Mouse (Mus musculus): Measurements from ENCODE around the gene Chst3. TPM values are rescaled to one million over a fixed set of nuclear protein-coding genes. Genes with fewer than 3 reads are reported as not detected.
"Not testable (repeated sequence)": the region's sequence is repeated elsewhere in the genome, so short reads cannot be mapped to it uniquely, and the experiment has no call there.

Chst3 gene
- polyA plus RNA-seq, 1 experiment from 2014 or later: 3.7 TPM

DNA sequence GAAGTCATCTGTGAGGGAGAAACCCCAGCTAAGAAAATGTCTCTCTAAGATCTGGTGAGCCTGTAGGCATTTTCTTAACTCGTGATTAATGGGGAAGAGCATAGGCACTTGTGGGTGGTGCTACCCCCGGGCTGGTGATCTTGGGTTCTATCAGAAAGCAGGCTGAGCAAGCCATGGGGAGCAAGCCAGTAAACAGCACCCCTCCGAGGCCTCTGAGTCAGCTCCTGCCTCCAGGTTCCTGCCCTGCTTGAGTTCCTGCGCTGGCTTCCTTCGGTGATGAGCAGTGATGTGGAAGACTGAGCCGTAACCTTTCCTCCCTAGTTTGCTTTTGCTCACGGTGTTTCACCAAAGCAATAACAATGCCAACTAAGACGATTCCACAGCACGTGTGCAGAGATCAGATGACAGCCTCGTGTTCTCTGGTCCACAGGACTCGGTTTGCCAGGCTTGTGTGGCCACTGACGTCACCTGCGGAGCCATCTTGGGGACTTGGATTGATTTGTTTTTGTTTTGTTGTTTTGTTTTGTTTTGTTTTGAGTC, 31.4 kb upstream of the Chst3 start:
- H3K9me3 ChIP-seq (replicated peaks): no peaks in the 10 kb centered on the region
- H3K27ac ChIP-seq: no peak overlapping the region
- H3K4me3 ChIP-seq: no peak overlapping the region
- WGBS: 77% methylated on average over 13 of the region's 13 CpGs
- peaks cover 2% of the 10 kb centered on the region; the same call in 1 of the 2 replicates for H3K4me1 ChIP-seq
- ATAC-seq (ENCODE audit: low FRiP score): no peak
- H3K27me3 ChIP-seq: no peaks in the 10 kb centered on the region
- no peak overlapping the region for H3K9ac ChIP-seq
- no peak overlapping the region for H3K4me2 ChIP-seq (replicated peaks)
- H3K36me3 ChIP-seq: no peaks in the 10 kb centered on the region

DNA sequence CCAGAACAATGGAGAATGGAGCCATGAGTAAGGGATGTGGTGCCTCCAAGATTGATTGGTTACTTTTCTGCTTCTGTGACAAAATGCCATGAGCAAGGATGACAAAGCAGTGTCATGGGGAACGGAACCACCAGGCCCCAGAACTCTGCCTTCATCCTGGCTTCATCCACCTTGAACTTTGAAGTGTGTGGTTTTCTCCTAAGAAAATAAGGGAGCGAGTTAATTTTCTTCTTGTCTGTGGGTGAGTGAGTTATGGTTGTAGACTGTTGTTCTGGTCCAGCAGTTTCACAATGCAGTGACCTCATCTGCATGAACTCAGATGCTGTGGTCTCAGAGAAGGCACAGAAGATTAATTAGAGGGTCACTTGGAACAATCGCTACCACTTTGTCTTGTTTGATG, 29.3 kb upstream of the Chst3 start:
- H3K4me3 ChIP-seq; H3K9ac ChIP-seq; H3K9me3 ChIP-seq (replicated peaks); H3K36me3 ChIP-seq; H3K27ac ChIP-seq; H3K4me2 ChIP-seq (replicated peaks); H3K4me1 ChIP-seq; H3K27me3 ChIP-seq; ATAC-seq (ENCODE audit: low FRiP score): not testable (repeated sequence)
- 58% methylated on average over 3 of the region's 3 CpGs for WGBS

DNA sequence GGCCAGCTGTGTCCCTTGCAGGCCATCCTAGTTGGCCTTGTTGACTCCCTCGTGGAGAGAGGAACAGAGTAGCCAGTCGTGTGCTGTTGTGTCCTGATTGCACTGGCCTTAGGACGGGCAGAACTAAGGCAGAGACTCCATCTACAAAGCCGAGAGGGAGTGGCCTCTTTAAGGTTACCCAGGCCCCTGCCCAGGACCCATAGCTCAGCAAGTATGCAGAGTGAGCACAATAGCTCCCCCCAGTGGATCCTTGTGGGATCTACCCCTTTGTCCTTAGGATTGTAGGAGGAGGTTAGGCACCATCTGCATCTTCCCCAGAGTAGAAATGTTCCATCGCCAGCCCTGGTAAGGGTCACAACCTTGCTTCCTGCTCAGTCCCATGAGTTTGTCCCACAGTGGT, 27.5 kb upstream of the Chst3 start:
- Histone ChIP-seq H3K27me3 (no peaks in the 10 kb centered on the region), H3K9me3 (replicated peaks) (no peaks in the 10 kb centered on the region), H3K4me1 (peaks cover 2% of the 10 kb centered on the region; the same call in 1 of the 2 replicates), H3K27ac (no peak overlapping the region), H3K9ac (no peak overlapping the region), H3K36me3 (no peaks in the 10 kb centered on the region), H3K4me2 (replicated peaks) (no peak overlapping the region), H3K4me3 (no peak overlapping the region)
- WGBS: 35% methylated on average over 5 of the region's 5 CpGs
- 0 out of 2 replicates have a peak, but pooled peaks have one; percentile 19 for ATAC-seq (ENCODE audit: low FRiP score)

DNA sequence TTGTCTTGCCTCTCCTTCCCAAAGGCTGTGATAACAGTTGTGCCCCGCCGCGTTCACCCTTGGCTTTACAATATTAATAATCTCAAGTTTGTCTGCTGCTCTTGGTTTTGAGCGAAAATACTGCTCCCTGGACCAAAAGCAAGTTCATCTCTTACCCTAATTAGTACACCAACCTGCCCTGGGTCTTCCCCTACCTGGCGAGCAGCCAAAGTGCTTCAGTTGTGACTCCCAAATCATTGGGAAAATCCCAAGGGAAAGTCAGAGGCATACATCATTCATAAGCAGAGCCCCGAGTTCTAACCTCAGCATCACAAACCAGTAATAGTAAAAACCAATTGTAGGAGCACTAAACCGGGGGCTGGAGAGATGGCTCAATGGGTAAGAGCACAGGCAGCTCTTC, 26.6 kb upstream of the Chst3 start:
- H3K4me2 ChIP-seq (replicated peaks): no peak overlapping the region
- WGBS: 83% methylated on average over 7 of the region's 7 CpGs
- no peak overlapping the region for H3K27ac ChIP-seq
- no peak overlapping the region for H3K4me3 ChIP-seq
- no peaks in the 10 kb centered on the region for H3K27me3 ChIP-seq
- H3K4me1 ChIP-seq: peaks cover 2% of the 10 kb centered on the region; the same call in 1 of the 2 replicates
- H3K9me3 ChIP-seq (replicated peaks): no peaks in the 10 kb centered on the region
- no peaks in the 10 kb centered on the region for H3K36me3 ChIP-seq
- ATAC-seq (ENCODE audit: low FRiP score): no peak
- no peak overlapping the region for H3K9ac ChIP-seq

DNA sequence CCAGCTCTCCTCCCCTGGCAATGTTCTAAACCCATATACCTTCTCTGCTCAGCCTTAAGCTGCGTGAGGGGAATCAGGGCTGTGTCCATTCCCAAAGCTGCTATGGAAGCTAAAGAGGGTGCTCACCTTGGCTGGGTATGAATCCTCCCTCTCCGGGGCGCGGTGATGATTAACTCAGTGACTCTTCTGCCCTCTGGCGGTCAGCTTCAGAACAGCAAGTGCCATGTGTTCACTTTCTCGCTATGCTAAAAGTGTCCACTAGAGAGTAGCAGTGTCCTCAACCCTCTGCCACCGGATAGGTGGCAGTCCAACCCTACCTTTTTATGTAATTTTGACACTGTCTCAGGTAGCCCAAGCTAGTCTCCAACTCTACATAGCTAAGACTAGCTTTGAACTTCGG, 26.0 kb upstream of the Chst3 start:
- Histone ChIP-seq H3K36me3 (no peaks in the 10 kb centered on the region), H3K9me3 (replicated peaks) (no peaks in the 10 kb centered on the region), H3K27me3 (no peaks in the 10 kb centered on the region), H3K4me3 (no peak overlapping the region), H3K9ac (no peak overlapping the region), H3K4me1 (peaks cover 2% of the 10 kb centered on the region; the same call in 1 of the 2 replicates), H3K27ac (no peak overlapping the region), H3K4me2 (replicated peaks) (no peak overlapping the region)
- ATAC-seq (ENCODE audit: low FRiP score): peak; percentile 71
- 1% methylated on average over 8 of the region's 8 CpGs for WGBS

DNA sequence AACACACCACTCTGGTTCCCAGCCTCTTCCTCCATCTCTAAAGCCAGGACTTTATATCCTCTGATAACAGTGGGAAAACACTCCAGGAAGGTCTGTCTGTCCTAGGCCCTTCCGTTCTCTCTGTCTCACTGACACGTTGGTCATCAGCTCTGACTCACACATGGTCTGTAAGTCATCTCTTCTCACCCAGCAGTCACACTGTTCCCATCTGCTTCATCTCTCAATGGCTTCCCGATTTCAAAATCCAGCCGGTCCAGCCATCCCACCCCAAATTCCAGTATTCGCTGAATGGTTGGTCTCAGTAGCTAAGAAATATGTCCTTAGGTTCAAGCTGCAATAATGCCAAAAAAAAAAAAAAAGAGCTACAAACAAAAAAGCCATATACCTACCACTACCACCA, 24.9 kb upstream of the Chst3 start:
- no peaks in the 10 kb centered on the region for H3K36me3 ChIP-seq
- 91% methylated on average over 5 of the region's 5 CpGs for WGBS
- no peak overlapping the region for H3K9ac ChIP-seq
- no peak for ATAC-seq (ENCODE audit: low FRiP score)
- no peaks in the 10 kb centered on the region for H3K9me3 ChIP-seq (replicated peaks)
- H3K4me2 ChIP-seq (replicated peaks): no peak overlapping the region
- H3K4me3 ChIP-seq: no peak overlapping the region
- no peak overlapping the region for H3K27ac ChIP-seq
- H3K27me3 ChIP-seq: no peaks in the 10 kb centered on the region
- peaks cover 2% of the 10 kb centered on the region; the same call in 1 of the 2 replicates for H3K4me1 ChIP-seq

DNA sequence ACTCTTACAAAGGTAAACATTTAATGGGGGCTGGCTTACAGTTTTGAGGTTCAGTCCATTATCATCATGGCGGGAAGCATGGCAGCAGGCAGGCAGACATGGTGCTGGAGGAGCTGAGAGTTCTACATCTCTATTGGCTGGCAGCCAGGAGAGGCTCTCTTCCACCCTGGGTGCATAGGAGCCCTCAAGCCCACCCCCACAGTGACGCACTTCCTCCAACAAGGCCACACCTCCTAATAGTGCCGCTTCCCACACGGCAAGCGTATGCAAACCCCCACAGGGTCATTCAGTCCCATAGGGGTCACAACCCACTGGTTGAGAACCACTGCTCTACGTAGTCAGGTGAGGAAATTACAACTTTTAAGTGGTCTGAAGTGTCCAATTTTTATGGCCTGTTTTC, 21.4 kb upstream of the Chst3 start:
- no peak overlapping the region for H3K9ac ChIP-seq
- no peak overlapping the region for H3K4me3 ChIP-seq
- ATAC-seq (ENCODE audit: low FRiP score): no peak
- no peaks in the 10 kb centered on the region for H3K27me3 ChIP-seq
- no peak overlapping the region for H3K4me2 ChIP-seq (replicated peaks)
- H3K4me1 ChIP-seq: no peaks in the 10 kb centered on the region
- H3K9me3 ChIP-seq (replicated peaks): 0 out of 2 replicates have a peak, but pooled peaks cover 4% of the 10 kb centered on the region
- H3K36me3 ChIP-seq: no peaks in the 10 kb centered on the region
- no peak overlapping the region for H3K27ac ChIP-seq
- WGBS: 82% methylated on average over 6 of the region's 6 CpGs

DNA sequence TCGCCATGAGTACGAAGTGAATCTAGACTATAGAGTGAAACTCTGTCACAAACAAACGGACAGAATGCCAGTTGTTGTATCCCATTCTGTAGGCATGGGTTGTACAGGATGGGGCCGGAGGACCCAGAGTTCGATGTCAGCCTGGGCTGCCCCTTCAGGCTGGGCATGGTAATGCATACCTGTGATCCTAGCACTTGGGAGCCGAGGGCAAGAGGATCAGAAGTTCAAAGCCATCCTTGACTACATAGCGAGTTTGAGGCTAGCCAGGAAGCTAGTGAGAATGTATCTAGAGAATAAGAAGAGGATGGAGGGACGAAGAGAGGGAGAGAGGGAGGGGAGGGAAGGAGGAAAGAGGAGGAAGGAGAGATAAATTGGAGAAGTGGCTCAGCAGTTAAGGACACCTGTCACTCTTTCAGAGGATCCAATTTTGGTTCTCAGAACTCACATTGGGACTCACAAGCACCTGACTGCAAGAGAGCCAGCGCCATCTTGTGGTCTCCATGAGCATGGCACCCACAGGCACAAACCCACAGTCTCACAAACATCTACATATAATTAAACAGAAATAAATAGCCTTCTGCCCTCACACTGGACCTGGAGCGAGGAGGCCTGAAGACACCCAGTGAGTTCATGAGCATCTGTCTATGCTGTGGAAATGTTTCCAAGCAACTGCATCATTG, 18.6 kb upstream of the Chst3 start:
- no peak for ATAC-seq (ENCODE audit: low FRiP score)
- Histone ChIP-seq H3K9ac (no peak overlapping the region), H3K36me3 (no peaks in the 10 kb centered on the region), H3K9me3 (replicated peaks) (0 out of 2 replicates have a peak, but pooled peaks cover 4% of the 10 kb centered on the region), H3K4me3 (no peak overlapping the region), H3K4me2 (replicated peaks) (no peak overlapping the region), H3K4me1 (no peaks in the 10 kb centered on the region), H3K27ac (no peak overlapping the region), H3K27me3 (no peaks in the 10 kb centered on the region)
- WGBS: 64% methylated on average over 10 of the region's 10 CpGs

DNA sequence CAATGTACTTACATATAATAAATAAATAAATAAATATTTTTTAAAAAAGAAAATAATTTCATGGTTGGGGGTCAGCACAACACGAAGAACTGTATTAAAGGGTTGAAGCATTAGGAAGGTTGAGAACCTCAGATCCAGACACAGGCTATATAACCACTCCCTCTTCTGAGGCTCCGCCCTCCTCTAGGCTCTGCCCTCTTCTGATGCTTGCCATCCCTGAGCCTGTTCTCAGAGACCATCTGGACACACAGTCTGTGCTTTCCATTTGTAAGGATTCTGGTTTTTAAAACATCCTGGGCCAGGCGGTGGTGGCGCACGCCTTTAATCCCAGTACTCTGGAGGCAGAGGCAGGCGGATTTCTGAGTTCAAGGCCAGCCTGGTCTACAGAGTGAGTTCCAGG, 16.8 kb upstream of the Chst3 start:
- not testable (repeated sequence) for ATAC-seq (ENCODE audit: low FRiP score); H3K36me3 ChIP-seq; H3K9ac ChIP-seq; H3K9me3 ChIP-seq (replicated peaks); H3K27me3 ChIP-seq; H3K27ac ChIP-seq; H3K4me2 ChIP-seq (replicated peaks); H3K4me1 ChIP-seq; H3K4me3 ChIP-seq
- WGBS: 87% methylated on average over 6 of the region's 6 CpGs

DNA sequence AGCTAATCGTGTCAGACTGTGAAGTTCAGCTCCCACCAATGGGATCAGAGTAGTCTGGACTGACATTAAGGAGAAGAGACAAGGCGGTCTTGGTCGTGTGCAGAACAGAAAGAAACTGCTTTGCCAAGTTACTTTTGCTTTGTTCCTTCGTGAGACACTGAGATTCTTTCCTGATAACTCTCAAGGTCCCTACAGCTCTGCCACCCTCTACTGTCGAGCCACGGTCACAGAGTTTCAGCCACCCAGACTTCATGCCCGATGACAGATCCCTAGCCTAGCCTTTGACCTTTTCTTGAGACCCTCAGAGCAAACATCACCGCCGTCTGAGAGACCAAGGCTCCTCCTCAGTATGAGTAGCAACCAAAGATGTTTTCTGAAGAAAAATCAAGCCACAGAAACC, 14.9 kb upstream of the Chst3 start:
- no peak for ATAC-seq (ENCODE audit: low FRiP score)
- no peaks in the 10 kb centered on the region for H3K4me1 ChIP-seq
- no peaks in the 10 kb centered on the region for H3K27me3 ChIP-seq
- no peak overlapping the region for H3K4me3 ChIP-seq
- H3K27ac ChIP-seq: no peak overlapping the region
- no peak overlapping the region for H3K9ac ChIP-seq
- H3K36me3 ChIP-seq: no peaks in the 10 kb centered on the region
- no peak overlapping the region for H3K4me2 ChIP-seq (replicated peaks)
- H3K9me3 ChIP-seq (replicated peaks): 0 out of 2 replicates have a peak, but pooled peaks cover 4% of the 10 kb centered on the region
- WGBS: 81% methylated on average over 9 of the region's 9 CpGs

DNA sequence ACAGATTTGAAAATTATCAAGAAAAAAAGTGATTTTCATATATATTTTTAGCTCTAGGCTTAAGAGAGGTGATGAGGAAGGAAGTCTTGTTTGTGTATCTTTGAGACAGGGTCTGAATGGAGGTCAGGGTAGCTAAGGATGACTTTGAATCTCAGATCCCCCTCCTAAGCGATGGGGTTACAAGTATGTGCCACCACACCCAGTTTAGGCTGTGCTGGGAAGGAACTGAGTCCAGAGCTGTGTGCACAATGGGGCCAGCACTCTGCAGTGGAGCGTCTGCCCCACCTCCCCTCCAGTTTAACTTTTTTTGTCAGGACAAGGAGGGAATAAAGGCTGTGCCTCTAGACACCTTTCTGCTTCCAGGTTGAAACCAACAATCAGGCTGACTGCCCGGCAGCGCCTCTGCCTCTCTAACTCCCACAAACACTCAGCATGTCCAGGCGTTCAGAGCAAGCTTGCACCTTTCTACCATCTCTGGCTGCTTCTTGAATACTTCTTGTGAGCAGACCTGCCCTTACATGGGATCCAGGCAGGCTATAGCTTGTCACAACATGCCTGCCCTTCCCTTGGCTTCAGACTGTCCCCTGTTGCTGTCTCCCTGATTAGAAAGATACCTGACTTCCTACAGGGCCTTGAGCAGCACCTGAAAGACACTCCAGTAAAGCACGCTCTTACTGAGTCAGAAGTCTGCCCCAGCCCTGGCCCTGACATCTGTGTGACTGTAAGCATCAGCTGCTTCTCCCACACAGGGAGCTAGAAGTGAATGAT, 11.4 kb upstream of the Chst3 start:
- no peaks in the 10 kb centered on the region for H3K9me3 ChIP-seq (replicated peaks)
- no peak for ATAC-seq (ENCODE audit: low FRiP score)
- WGBS: 80% methylated on average over 6 of the region's 6 CpGs
- H3K36me3 ChIP-seq: no peaks in the 10 kb centered on the region
- 0 out of 2 replicates have a peak, but pooled peaks cover 6% of the 10 kb centered on the region for H3K4me1 ChIP-seq
- H3K27ac ChIP-seq: 0 out of 2 replicates have a peak overlapping the region, but pooled peaks have one; percentile 4
- no peak overlapping the region for H3K9ac ChIP-seq
- no peak overlapping the region for H3K4me2 ChIP-seq (replicated peaks)
- no peaks in the 10 kb centered on the region for H3K27me3 ChIP-seq
- H3K4me3 ChIP-seq: no peak overlapping the region

- no peak for ATAC-seq (ENCODE audit: low FRiP score)
- Histone ChIP-seq H3K9ac (no peak overlapping the region), H3K4me2 (replicated peaks) (no peak overlapping the region), H3K27me3 (no peaks in the 10 kb centered on the region), H3K9me3 (replicated peaks) (no peaks in the 10 kb centered on the region), H3K36me3 (no peaks in the 10 kb centered on the region), H3K4me3 (no peak overlapping the region), H3K27ac (no peak overlapping the region), H3K4me1 (0 out of 2 replicates have a peak, but pooled peaks cover 6% of the 10 kb centered on the region)
- 87% methylated on average over 6 of the region's 6 CpGs for WGBS
Observed at GRCm38 (mm10) chr10:60229113-60229512, 10.1 kb upstream of the Chst3 start.
